Mouse (Mus musculus): ENCODE measurements around the gene Btbd11.

DNA sequence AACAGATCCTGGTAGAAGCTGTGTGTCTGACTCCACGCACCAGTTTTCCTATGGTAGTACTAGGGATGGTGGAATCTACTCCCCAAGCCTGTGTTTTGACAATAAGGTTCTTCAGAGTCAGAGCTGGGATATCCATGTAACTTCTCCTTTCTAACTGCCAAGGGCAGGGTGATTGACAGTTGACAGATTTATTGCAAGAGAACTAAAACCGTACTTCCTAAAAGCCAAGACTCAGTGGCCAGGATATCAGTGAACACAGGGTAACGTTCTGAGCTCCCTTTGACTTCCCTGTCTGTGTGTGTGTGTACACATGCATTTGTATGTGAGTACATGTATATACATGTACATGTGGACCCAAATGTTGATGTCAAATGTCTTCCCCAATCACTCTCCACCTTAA is 201.1 kb downstream of the Btbd11 start:
- no peak for TF ChIP-seq CTCF (IDR thresholded peaks at IDR 0.05; ENCODE audit: extremely low read depth, insufficient read depth, low read length)
- TF ChIP-seq POLR2A (IDR thresholded peaks at IDR 0.05; ENCODE audit: extremely low read depth, insufficient read depth, low read length): no peak

All from cortical plate, adult 2 months (tissue).